Mouse (Mus musculus): ENCODE measurements around the gene Efcab7.

The Efcab7 gene

DNA sequence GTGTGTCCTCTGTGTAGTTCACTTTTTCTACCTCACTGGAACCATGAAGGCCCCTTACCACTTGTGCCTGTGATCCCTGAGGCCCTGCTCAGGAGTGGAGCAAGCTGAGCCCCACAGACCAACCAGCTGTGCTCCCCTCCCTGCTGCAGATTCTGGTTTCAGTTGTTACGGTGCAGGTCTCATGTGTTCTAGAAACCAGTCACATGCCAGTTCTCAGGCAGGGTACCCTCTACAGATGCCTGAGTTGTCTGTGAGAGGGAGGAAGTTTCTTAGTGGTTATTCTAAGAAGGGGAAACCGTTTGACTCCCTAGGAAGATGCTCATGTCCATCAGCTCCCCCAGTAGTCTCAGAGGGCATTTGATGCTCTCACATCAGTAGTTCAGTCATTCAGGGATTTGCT lies 115.6 kb downstream of the Efcab7 start:
- no peak for DNase-seq (ENCODE audit: low read depth)

DNA sequence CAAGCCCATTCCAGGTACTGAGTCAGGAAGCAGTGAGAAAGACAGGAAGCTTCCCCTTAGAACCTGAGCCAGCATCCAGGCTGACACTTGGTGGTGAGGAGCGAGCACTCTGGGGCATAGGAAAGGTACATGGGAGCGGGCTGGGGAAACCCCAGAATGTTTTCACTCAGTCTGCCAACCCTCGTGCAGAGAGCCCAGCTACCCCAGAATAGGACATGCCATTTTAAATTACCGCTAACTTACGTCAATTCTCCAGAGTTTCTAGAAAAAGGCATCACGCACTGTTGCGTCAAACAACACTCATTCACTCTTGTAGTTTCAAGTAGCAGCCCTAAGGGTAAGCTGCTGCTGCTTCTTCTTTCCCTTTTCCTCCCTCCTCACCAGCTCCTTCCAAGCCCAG lies 116.0 kb downstream of the Efcab7 start:
- DNase-seq (ENCODE audit: low read depth), result no peak

DNA sequence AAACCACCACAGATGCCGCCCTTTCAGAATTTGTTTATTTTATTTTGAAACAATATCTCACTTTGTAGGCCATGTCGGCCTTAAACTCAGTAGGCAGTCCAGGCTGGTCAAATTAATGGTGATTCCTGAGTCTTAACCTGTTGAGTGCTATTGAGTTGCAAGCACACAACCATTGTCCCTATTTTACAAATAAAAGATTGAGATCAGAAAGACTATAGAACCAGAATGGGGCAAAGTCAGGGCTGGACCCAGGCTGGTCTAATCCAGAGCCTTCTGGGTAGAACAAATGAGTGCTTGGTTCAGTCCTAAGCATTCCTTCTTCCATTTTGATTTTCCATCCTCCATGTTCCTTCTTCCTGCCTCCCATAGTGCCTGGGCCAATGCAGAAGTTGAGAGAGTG lies 117.5 kb downstream of the Efcab7 start:
- DNase-seq (ENCODE audit: low read depth), result no peak

DNA sequence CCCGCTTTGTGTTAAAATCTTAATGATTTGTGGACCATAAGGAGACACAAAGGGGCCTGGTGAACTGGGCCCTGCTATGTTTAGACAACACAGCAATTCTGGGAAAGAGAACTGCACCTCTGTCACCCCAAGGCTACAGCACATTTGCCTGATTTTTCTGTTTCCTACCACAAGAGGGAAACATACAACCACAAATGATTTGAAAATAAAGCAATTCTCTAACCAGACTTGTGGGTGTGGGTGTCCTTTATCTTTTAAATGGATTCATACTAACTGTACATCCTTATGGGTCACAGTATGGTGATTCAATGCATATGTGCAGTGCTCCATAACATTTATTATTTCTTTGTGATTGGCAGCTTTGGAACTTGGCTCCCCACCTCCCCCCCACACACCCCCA lies 118.2 kb downstream of the Efcab7 start:
- no peak for DNase-seq (ENCODE audit: low read depth)

DNA sequence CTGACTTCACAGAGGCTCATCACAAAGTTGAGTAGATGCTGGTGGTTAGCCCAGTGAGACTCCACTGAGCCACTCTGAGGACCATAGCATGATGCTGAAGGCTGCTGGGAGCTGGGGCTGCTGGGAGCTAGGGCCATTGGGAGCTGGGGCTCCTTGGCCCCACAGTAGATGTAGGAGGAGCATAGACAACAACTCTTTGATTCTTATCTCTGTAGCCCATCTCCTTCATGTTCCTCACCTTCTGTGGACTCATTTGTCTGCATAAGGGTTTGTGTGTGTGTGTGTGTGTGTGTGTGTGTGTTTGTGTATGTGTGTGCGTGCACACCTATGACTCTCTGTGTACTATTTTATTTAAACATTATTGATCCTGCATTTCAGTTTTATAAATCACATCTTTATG lies 118.9 kb downstream of the Efcab7 start:
- DNase-seq (ENCODE audit: low read depth), result no peak

DNA sequence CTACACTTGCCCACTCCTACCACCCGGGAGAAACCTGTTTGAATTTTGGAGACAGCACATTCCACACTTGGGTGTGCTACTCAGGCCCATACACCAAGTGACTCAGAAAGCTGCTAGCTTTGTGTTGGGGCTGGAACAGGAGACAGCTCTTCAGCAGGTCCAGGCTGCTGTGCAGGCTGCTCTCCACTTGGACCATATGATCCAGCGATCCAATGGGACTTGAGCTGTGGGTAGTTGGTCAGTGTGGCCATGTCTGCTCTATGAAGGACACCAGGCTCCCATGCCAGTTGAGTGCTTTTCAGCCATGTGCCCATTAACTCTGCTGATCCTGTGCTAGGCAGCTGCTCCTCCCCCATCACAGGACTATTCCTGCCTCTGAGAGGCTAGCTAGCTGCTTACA lies 124.9 kb downstream of the Efcab7 start:
- no peak for DNase-seq (ENCODE audit: low read depth)

GRCm38 (mm10) chr4:99955396-99955795 lies 126.4 kb downstream of the Efcab7 start:
- DNase-seq (ENCODE audit: low read depth), result no peak

DNA sequence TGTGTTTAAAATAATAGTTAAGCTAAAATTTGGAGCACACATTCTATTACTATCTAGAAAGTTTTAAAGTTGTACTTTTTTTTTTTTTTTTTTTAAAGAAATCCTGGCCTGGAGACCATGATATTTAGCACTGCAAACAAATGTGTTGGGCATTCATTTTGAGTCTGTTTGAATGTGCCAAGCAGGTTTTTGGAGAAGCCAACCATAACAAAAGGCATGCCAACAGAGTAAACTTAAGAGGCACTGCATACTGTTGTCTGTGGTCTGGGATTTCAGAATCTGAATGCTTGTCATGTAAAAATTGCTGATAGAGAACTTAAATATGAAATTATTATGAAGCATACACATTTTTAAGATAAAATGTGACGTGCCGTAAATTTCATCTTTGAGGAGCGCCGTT lies 128.2 kb downstream of the Efcab7 start:
- no peak for DNase-seq (ENCODE audit: low read depth)

DNA sequence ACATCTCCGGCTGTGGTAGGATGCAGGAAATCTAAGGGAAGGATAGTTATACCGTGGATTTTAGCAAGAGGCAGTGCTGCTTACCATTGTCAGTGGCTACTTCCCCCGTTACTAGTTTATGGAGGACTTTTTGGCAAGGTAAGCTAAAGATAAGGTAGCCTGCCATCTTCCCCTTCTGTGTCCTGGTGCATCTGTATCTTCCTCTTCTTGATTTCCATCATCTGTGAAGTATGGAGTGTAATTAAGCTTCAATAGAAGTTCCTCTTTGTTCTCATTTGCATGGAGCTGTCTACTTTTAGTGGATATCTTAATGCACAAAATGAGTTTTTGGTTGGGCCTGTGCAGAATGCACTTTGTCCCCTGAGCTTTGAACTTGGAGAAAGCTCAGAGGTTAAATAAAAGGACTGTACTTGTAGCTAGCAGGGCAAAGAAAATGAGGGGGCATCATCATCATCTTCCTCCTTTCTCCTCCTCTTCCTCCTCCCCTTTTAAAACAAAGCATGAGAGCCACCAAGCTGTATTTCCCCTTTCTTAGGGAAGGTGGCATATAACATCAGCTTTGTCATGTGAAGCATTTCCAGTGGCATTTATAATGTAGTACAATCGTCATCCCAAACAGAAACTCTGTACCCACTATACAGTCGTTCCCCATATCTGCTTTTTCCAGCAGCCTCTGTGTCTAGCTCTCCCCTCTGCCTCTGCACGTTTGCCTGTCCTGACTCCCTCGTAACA lies 129.3 kb downstream of the Efcab7 start:
- no peak for DNase-seq (ENCODE audit: low read depth)

DNA sequence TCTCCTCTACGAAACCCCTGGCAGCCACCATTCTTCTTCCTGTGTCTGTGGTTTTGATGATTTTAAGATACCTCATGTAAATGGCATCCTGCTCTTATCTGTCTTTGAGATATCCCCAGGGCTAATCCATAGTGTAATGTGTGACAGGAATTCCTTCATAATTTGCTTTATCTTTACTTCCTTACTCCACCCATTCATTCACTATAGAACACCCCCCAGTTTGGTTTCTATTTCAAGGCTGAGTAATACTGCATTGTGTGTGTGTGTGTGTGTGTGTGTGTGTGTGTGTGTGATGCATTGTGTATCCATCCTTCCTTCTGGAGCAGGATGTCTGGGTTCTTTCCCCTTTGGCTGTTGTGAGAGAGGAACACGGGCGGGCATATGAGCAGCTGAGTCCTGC lies 130.3 kb downstream of the Efcab7 start:
- no peak for DNase-seq (ENCODE audit: low read depth)

All from c-Kit-positive CD71-negative TER-119-negative erythroid progenitor cells, embryonic 14.5 days (primary cell).